Mouse (Mus musculus) midbrain, embryonic 13.5 days (tissue): ENCODE data around the gene Snrpd3. TPM values are rescaled to one million over a fixed set of nuclear protein-coding genes. Genes with fewer than 3 reads are reported as not detected.
A peak's percentile ranks its signal among the peaks of the same experiment; 100 is the strongest.

Experiments
- ATAC-seq: fragments of 200-750 bp; cut with Nextera tagmentation; 2 replicates; pipeline ENCODE4 v1.8.0; 2017; ENCODE audit warnings: mild to moderate bottlenecking, moderate TSS enrichment, moderate library complexity
- H3K27ac ChIP-seq: fragments of 300-500 bp; sonication (generic); 2 replicates; pipeline ENCODE4 v1.5.1; 2015; ENCODE audit warnings: inconsistent platforms, mild to moderate bottlenecking, moderate library complexity
- H3K27me3 ChIP-seq: fragments of 300-500 bp; sonication (generic); 2 replicates; pipeline ENCODE4 v1.6.1; 2015; ENCODE audit warnings: mild to moderate bottlenecking, inconsistent platforms
- H3K36me3 ChIP-seq: fragments of 300-500 bp; sonication (generic); 2 replicates; pipeline ENCODE4 v1.6.1; 2015; ENCODE audit warnings: mild to moderate bottlenecking, inconsistent platforms
- H3K4me1 ChIP-seq: fragments of 300-500 bp; sonication (generic); replicated peaks from 2 replicates; pipeline ENCODE4 v1.6.1; 2015; ENCODE audit warnings: inconsistent platforms
- H3K4me2 ChIP-seq: fragments of 300-500 bp; sonication (generic); replicated peaks from 2 replicates; pipeline ENCODE4 v1.6.1; 2015; ENCODE audit warnings: moderate library complexity, mild to moderate bottlenecking, inconsistent platforms
- H3K4me3 ChIP-seq: fragments of 300-500 bp; sonication (generic); replicated peaks from 2 replicates; pipeline ENCODE4 v1.5.1; 2015; ENCODE audit warnings: mild to moderate bottlenecking, inconsistent platforms
- H3K9ac ChIP-seq: fragments of 300-500 bp; sonication (generic); replicated peaks from 2 replicates; pipeline ENCODE4 v1.6.1; 2015; ENCODE audit warnings: mild to moderate bottlenecking, inconsistent platforms
- H3K9me3 ChIP-seq: fragments of 300-500 bp; sonication (generic); 2 replicates; pipeline ENCODE4 v1.6.1; 2016; ENCODE audit warnings: mild to moderate bottlenecking, inconsistent platforms
- WGBS: fragments of 180-500 bp; shearing (Covaris S2); methylation state at CpG from one replicate; pipeline ENCODE4 v1.1.7; 2015; 5-methylcytosine and 5-hydroxymethylcytosine counted together
- polyA plus RNA-seq: library from polyadenylated mRNA; unstranded; fragments of >200 nt; fragmentation: Nextera tagmentation; extraction: Ambion mirVana; gene quantifications from 2 replicates; pipeline ENCODE4 v1.2.1, GENCODE M21; 2015

Snrpd3 gene
- polyA plus RNA-seq, 1 experiment from 2014 or later: 167 TPM

GRCm38 (mm10) chr10:75573181-75573580, 55.8 kb downstream of the Snrpd3 start:
- ATAC-seq: no peak

GRCm38 (mm10) chr10:75573965-75574364, 56.6 kb downstream of the Snrpd3 start:
- no peak overlapping the region for H3K4me2 ChIP-seq
- no peaks in the 10 kb centered on the region for H3K4me1 ChIP-seq
- H3K9me3 ChIP-seq: no peaks in the 10 kb centered on the region
- no peak overlapping the region for H3K4me3 ChIP-seq
- ATAC-seq: no peak
- 89% methylated on average over 9 of the region's 9 CpGs for WGBS
- H3K27me3 ChIP-seq: no peaks in the 10 kb centered on the region
- H3K27ac ChIP-seq: no peak overlapping the region
- H3K9ac ChIP-seq: no peak overlapping the region
- H3K36me3 ChIP-seq: no peaks in the 10 kb centered on the region

More at GRCm38 (mm10) chr10:75573181-75573580, 55.8 kb downstream of the Snrpd3 start:
- no peaks in the 10 kb centered on the region for H3K4me1 ChIP-seq
- H3K9me3 ChIP-seq: no peaks in the 10 kb centered on the region
- no peak overlapping the region for H3K4me2 ChIP-seq
- H3K27me3 ChIP-seq: peaks cover 7% of the 10 kb centered on the region; the same call in 1 of the 2 replicates
- H3K4me3 ChIP-seq: no peak overlapping the region
- H3K9ac ChIP-seq: no peak overlapping the region
- no peak overlapping the region for H3K27ac ChIP-seq
- H3K36me3 ChIP-seq: no peaks in the 10 kb centered on the region
- 46% methylated on average over 10 of the region's 10 CpGs for WGBS

- H3K9ac ChIP-seq: no peak overlapping the region
- H3K36me3 ChIP-seq: no peaks in the 10 kb centered on the region
- no peaks in the 10 kb centered on the region for H3K9me3 ChIP-seq
- H3K4me1 ChIP-seq: no peaks in the 10 kb centered on the region
- ATAC-seq: no peak
- no peak overlapping the region for H3K27ac ChIP-seq
- no peak overlapping the region for H3K4me2 ChIP-seq
- no peak overlapping the region for H3K4me3 ChIP-seq
- 92% methylated on average over 6 of the region's 6 CpGs for WGBS
- no peaks in the 10 kb centered on the region for H3K27me3 ChIP-seq
Measured at GRCm38 (mm10) chr10:75579129-75579528, 61.8 kb downstream of the Snrpd3 start.

GRCm38 (mm10) chr10:75585876-75586552, 68.7 kb downstream of the Snrpd3 start:
- H3K9ac ChIP-seq: no peak overlapping the region
- no peaks in the 10 kb centered on the region for H3K36me3 ChIP-seq
- H3K9me3 ChIP-seq: no peaks in the 10 kb centered on the region
- peaks cover 7% of the 10 kb centered on the region; the same call in 1 of the 2 replicates for H3K27me3 ChIP-seq
- H3K4me1 ChIP-seq: peaks cover 11% of the 10 kb centered on the region
- H3K27ac ChIP-seq: no peak overlapping the region
- WGBS: 24% methylated on average over 20 of the region's 20 CpGs
- H3K4me2 ChIP-seq: peak overlapping the region; percentile 18
- ATAC-seq: peak; percentile 84
- H3K4me3 ChIP-seq: no peak overlapping the region

GRCm38 (mm10) chr10:75586553-75586879, 69.2 kb downstream of the Snrpd3 start:
- H3K27ac ChIP-seq: no peak overlapping the region
- no peaks in the 10 kb centered on the region for H3K9me3 ChIP-seq
- WGBS: 93% methylated on average over 1 of the region's 1 CpGs
- H3K4me1 ChIP-seq: peaks cover 11% of the 10 kb centered on the region
- H3K4me3 ChIP-seq: no peak overlapping the region
- no peak overlapping the region for H3K9ac ChIP-seq
- no peaks in the 10 kb centered on the region for H3K36me3 ChIP-seq
- ATAC-seq: no peak; the same call in 1 of the 2 replicates
- H3K4me2 ChIP-seq: no peak overlapping the region
- peaks cover 7% of the 10 kb centered on the region; the same call in 1 of the 2 replicates for H3K27me3 ChIP-seq

Other genes starting within 250 kb of the Snrpd3 start
- gene Adora2a, start 200.7 kb upstream of the Snrpd3 start, polyA plus RNA-seq: 2.6 and 3.0 TPM in 2 replicates
- not detected in 2 replicates for gene Upb1, start 116.4 kb upstream of the Snrpd3 start, polyA plus RNA-seq
- gene Gucd1, start 421 bp downstream of the Snrpd3 start, polyA plus RNA-seq: 23.7 and 27.3 TPM in 2 replicates
- 21.4 and 21.8 TPM in 2 replicates for gene Lrrc75b, start 42.8 kb downstream of the Snrpd3 start, polyA plus RNA-seq
- gene Ggt1, start 44.1 kb downstream of the Snrpd3 start, polyA plus RNA-seq: 0.76 and 0.94 TPM in 2 replicates
- 1.9 and 2.4 TPM in 2 replicates for gene Ggt5, start 71.8 kb downstream of the Snrpd3 start, polyA plus RNA-seq
- 2.0 and 2.3 TPM in 2 replicates for gene Susd2, start 126.5 kb downstream of the Snrpd3 start, polyA plus RNA-seq
- 36.0 and 39.7 TPM in 2 replicates for gene Cabin1, start 246.8 kb downstream of the Snrpd3 start, polyA plus RNA-seq